Mouse (Mus musculus): ENCODE data around the gene Stk38. TPM values are rescaled to one million over a fixed set of nuclear protein-coding genes. Genes with fewer than 3 reads are reported as not detected.

Gene Stk38
- total RNA-seq, 2 experiments from 2014 or later = 44.9 to 59.3 TPM

- intact Hi-C loops (cut with DNase I) = no loop called here
- peak in 1 of 2 experiments; percentile 16 for DNase-seq (ENCODE audit: low spot score in 2 of 2)
These were observed 26.7 kb downstream of the Stk38 start for GRCm38 (mm10) chr17:28981081-28981480.

- intact Hi-C loops (cut with DNase I) = no loop called here
- DNase-seq (ENCODE audit: low spot score in 2 of 2) = no peak
These were observed 28.7 kb downstream of the Stk38 start for GRCm38 (mm10) chr17:28979091-28979490.

- intact Hi-C loops (cut with DNase I) = no loop called here
- DNase-seq (ENCODE audit: low spot score in 2 of 2) = no peak
These were observed 37.7 kb downstream of the Stk38 start for GRCm38 (mm10) chr17:28970122-28970521.

- intact Hi-C loops (cut with DNase I) = no loop called here
- no peak for DNase-seq (ENCODE audit: low spot score in 2 of 2)
These were observed 40.7 kb downstream of the Stk38 start for GRCm38 (mm10) chr17:28967021-28967610.

GRCm38 (mm10) chr17:28961596-28961995 is 46.2 kb downstream of the Stk38 start:
- DNase-seq (ENCODE audit: low spot score in 2 of 2) = no peak
- intact Hi-C loops (cut with DNase I) = no loop called here

- no peak for DNase-seq (ENCODE audit: low spot score in 2 of 2)
- intact Hi-C loops (cut with DNase I) = no loop called here
These were observed 47.2 kb downstream of the Stk38 start for GRCm38 (mm10) chr17:28960597-28960996.

- intact Hi-C loops (cut with DNase I) = no loop called here
- DNase-seq (ENCODE audit: low spot score in 2 of 2) = no peak
These were observed 53.4 kb downstream of the Stk38 start for GRCm38 (mm10) chr17:28954416-28954815.

GRCm38 (mm10) chr17:28953251-28953650 is 54.5 kb downstream of the Stk38 start:
- no peak for DNase-seq (ENCODE audit: low spot score in 2 of 2)
- intact Hi-C loops (cut with DNase I) = no loop called here

- intact Hi-C loops (cut with DNase I) = no loop called here
- DNase-seq (ENCODE audit: low spot score in 2 of 2) = peak; percentile 90 to 92
These were observed 55.7 kb downstream of the Stk38 start, which contains the start of gene Kctd20 for GRCm38 (mm10) chr17:28951831-28952799. Gene Kctd20 (plus strand): TSS chr17:28951950.

GRCm38 (mm10) chr17:28950751-28951150 is 57.0 kb downstream of the Stk38 start:
- intact Hi-C loops (cut with DNase I) = no loop called here

GRCm38 (mm10) chr17:28948661-28949060 is 59.1 kb downstream of the Stk38 start:
- no peak for DNase-seq (ENCODE audit: low spot score in 2 of 2)
- intact Hi-C loops (cut with DNase I) = no loop called here

More at GRCm38 (mm10) chr17:28950751-28951150, 57.0 kb downstream of the Stk38 start:
- no peak for DNase-seq (ENCODE audit: low spot score in 2 of 2)

GRCm38 (mm10) chr17:28947011-28947939 is 60.5 kb downstream of the Stk38 start:
- intact Hi-C loops (cut with DNase I) = no loop called here
- DNase-seq (ENCODE audit: low spot score in 2 of 2) = no peak

GRCm38 (mm10) chr17:28944481-28944880 is 63.3 kb downstream of the Stk38 start:
- DNase-seq (ENCODE audit: low spot score in 2 of 2) = no peak
- intact Hi-C loops (cut with DNase I) = no loop called here

- no peak for DNase-seq (ENCODE audit: low spot score in 2 of 2)
- intact Hi-C loops (cut with DNase I) = no loop called here
These were observed 64.1 kb downstream of the Stk38 start, which contains the start of gene Pxt1 for GRCm38 (mm10) chr17:28943740-28944139. Gene Pxt1 (minus strand): TSS chr17:28943840.

- intact Hi-C loops (cut with DNase I) = no loop called here
- no peak for DNase-seq (ENCODE audit: low spot score in 2 of 2)
These were observed 65.7 kb downstream of the Stk38 start for GRCm38 (mm10) chr17:28942101-28942500.

GRCm38 (mm10) chr17:28940776-28941555 is 66.8 kb downstream of the Stk38 start:
- DNase-seq (ENCODE audit: low spot score in 2 of 2) = no peak
- intact Hi-C loops (cut with DNase I) = no loop called here

GRCm38 (mm10) chr17:28936622-28937345 is 71.0 kb downstream of the Stk38 start:
- intact Hi-C loops (cut with DNase I) = no loop called here
- no peak for DNase-seq (ENCODE audit: low spot score in 2 of 2)

- intact Hi-C loops (cut with DNase I) = no loop called here
- DNase-seq (ENCODE audit: low spot score in 2 of 2) = no peak
These were observed 71.7 kb downstream of the Stk38 start for GRCm38 (mm10) chr17:28936133-28936532.

Measured in left cerebral cortex, postnatal 25 days (tissue).